In the genomic region with DNA sequence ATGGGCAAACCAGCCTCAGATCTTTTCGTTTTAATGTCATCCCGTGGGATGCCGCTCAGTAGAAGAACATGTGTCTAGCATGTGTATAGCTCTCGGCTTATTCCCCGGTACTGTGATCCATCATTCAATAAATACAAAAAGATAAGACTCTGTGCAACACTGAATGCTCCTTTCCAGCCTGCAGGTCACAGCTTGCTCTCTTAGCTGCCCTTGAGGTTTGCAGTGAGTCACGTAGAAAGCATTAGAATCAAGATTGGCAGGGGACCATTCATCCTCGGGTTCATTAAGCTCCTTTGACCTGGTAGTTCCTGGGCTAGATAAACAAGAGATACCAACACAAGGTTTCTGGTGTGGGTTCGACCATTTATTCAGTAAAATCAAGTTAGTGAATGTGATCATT, we compare ENCODE assay signal across 27 mouse cellular contexts. TPM values are rescaled to one million over a fixed set of nuclear protein-coding genes. Genes with fewer than 3 reads are reported as not detected.
DNase-seq lines count a peak whose midpoint lies in the region; ATAC-seq and TF ChIP-seq lines count a peak whose summit lies in the region.
"Had no signal": no experiment of that assay in that cellular context is flagged by ENCODE, and none has a peak within 500 bp of the region (broad histone marks: within the 10 kb centered on the region; RNA-seq: fewer than 3 reads in every experiment).

No protein-coding gene starts in this region.

- H3K9ac ChIP-seq in embryonic facial prominence, embryonic 14.5 days (ENCODE audit: low read depth, low read length): no peak overlapping the region
- H3K9ac ChIP-seq in stomach, postnatal 0 days (ENCODE audit: low read length): no peak overlapping the region
- H3K9ac ChIP-seq: embryonic facial prominence, embryonic 12.5 days; forebrain, embryonic 15.5 days; kidney, embryonic 15.5 days; midbrain, embryonic 15.5 days had no signal

- WGBS in embryonic facial prominence, embryonic 14.5 days: 49% methylated on average over 8 of the region's 8 CpGs
- WGBS in embryonic facial prominence, embryonic 10.5 days: 66% methylated on average over 8 of the region's 8 CpGs
- 44% methylated on average over 8 of the region's 8 CpGs for WGBS in stomach, postnatal 0 days

- H3K27ac ChIP-seq in embryonic facial prominence, embryonic 14.5 days (replicated peaks; ENCODE audit: low read depth, low read length): no peak overlapping the region
- H3K27ac ChIP-seq in embryonic facial prominence, embryonic 10.5 days (replicated peaks): no peak overlapping the region
- H3K27ac ChIP-seq in stomach, postnatal 0 days (replicated peaks): no peak overlapping the region
- H3K27ac ChIP-seq: embryonic facial prominence, embryonic 12.5 days; forebrain, embryonic 15.5 days; hindbrain, embryonic 10.5 days; kidney, embryonic 15.5 days; left cerebral cortex, adult 2 months; midbrain, embryonic 15.5 days had no signal

- no peak for TF ChIP-seq EP300 in stomach, postnatal 0 days (optimal IDR thresholded peaks at IDR 0.05)

- TF ChIP-seq CTCF in stomach, postnatal 0 days (IDR thresholded peaks at IDR 0.05; ENCODE audit: low read depth): no peak

- H3K4me1 ChIP-seq in embryonic facial prominence, embryonic 14.5 days (ENCODE audit: control insufficient read depth, insufficient read depth, low read length): peaks cover under 1% of the 10 kb centered on the region; the same call in 1 of the 2 replicates
- peaks cover 14% of the 10 kb centered on the region for H3K4me1 ChIP-seq in embryonic facial prominence, embryonic 10.5 days
- no peaks in the 10 kb centered on the region for H3K4me1 ChIP-seq in stomach, postnatal 0 days (replicated peaks; ENCODE audit: control insufficient read depth, insufficient read depth)

- H3K27me3 ChIP-seq in embryonic facial prominence, embryonic 14.5 days (replicated peaks; ENCODE audit: control insufficient read depth, insufficient read depth, low read length): no peaks in the 10 kb centered on the region
- no peaks in the 10 kb centered on the region for H3K27me3 ChIP-seq in embryonic facial prominence, embryonic 10.5 days (replicated peaks; ENCODE audit: low read depth, poor library complexity, severe bottlenecking)
- H3K27me3 ChIP-seq in stomach, postnatal 0 days (ENCODE audit: control insufficient read depth, insufficient read depth, low read length): no peaks in the 10 kb centered on the region
- H3K27me3 ChIP-seq: embryonic facial prominence, embryonic 12.5 days; kidney, embryonic 15.5 days; midbrain, embryonic 15.5 days had no signal

- no peaks in the 10 kb centered on the region for H3K36me3 ChIP-seq in embryonic facial prominence, embryonic 14.5 days (ENCODE audit: control insufficient read depth, insufficient read depth, low read length)
- H3K36me3 ChIP-seq in embryonic facial prominence, embryonic 10.5 days (replicated peaks): no peaks in the 10 kb centered on the region
- H3K36me3 ChIP-seq in stomach, postnatal 0 days (ENCODE audit: control insufficient read depth, insufficient read depth, low read length): no peaks in the 10 kb centered on the region
- H3K36me3 ChIP-seq: embryonic facial prominence, embryonic 12.5 days; forebrain, embryonic 15.5 days; hindbrain, embryonic 10.5 days; kidney, embryonic 15.5 days; midbrain, embryonic 15.5 days had no signal

- no peak for ATAC-seq in embryonic facial prominence, embryonic 14.5 days (ENCODE audit: low read depth)
- ATAC-seq in stomach, postnatal 0 days (ENCODE audit: low FRiP score, low TSS enrichment): peak; percentile 78
- ATAC-seq: forebrain, embryonic 15.5 days; hindbrain, embryonic 16.5 days; midbrain, embryonic 15.5 days had no signal

- peak; percentile 21 for DNase-seq in embryonic facial prominence, embryonic 14.5 days (ENCODE audit: low spot score)
- DNase-seq in embryonic facial prominence, embryonic 10.5 days (ENCODE audit: low spot score): no peak
- DNase-seq in urinary bladder, postnatal 14 days (ENCODE audit: low spot score): peak; percentile 60
- DNase-seq in urinary bladder, adult 2 months (ENCODE audit: low spot score): no peak
- peak; percentile 83 for DNase-seq in fat pad, adult 2 months (ENCODE audit: extremely low read depth, low read depth, low spot score)
- no peak for DNase-seq in stomach, postnatal 0 days (ENCODE audit: low spot score)
- no peak for DNase-seq in kidney, postnatal 14 days
- no peak for DNase-seq in lung, postnatal 36 days
- DNase-seq: cerebellum, adult 11-12 months; cerebellum, postnatal 14 days; kidney, adult 11 months; layer of hippocampus, adult 9-11 months; lung, adult 18-20 months; lung, postnatal 10 days; thymus, adult 18-20 months; thymus, postnatal 4 days had no signal

- H3K4me2 ChIP-seq in embryonic facial prominence, embryonic 14.5 days (ENCODE audit: low read depth, low read length): no peak overlapping the region
- no peak overlapping the region for H3K4me2 ChIP-seq in stomach, postnatal 0 days (replicated peaks; ENCODE audit: low read depth)
- H3K4me2 ChIP-seq: embryonic facial prominence, embryonic 12.5 days; forebrain, embryonic 15.5 days; heart, embryonic 11.5 days; kidney, embryonic 15.5 days; liver, embryonic 11.5 days; midbrain, embryonic 15.5 days had no signal

- H3K9me3 ChIP-seq in embryonic facial prominence, embryonic 14.5 days (ENCODE audit: control insufficient read depth, low read length): no peaks in the 10 kb centered on the region
- H3K9me3 ChIP-seq in embryonic facial prominence, embryonic 10.5 days: no peaks in the 10 kb centered on the region
- no peaks in the 10 kb centered on the region for H3K9me3 ChIP-seq in stomach, postnatal 0 days (ENCODE audit: control insufficient read depth, low read length)
- H3K9me3 ChIP-seq: embryonic facial prominence, embryonic 12.5 days; forebrain, embryonic 15.5 days; hindbrain, embryonic 10.5 days; kidney, embryonic 15.5 days; midbrain, embryonic 15.5 days had no signal

- H3K4me3 ChIP-seq in embryonic facial prominence, embryonic 14.5 days (ENCODE audit: low read depth, low read length): no peak overlapping the region
- H3K4me3 ChIP-seq in embryonic facial prominence, embryonic 10.5 days: no peak overlapping the region
- no peak overlapping the region for H3K4me3 ChIP-seq in stomach, postnatal 0 days (ENCODE audit: low read depth, low read length)
- H3K4me3 ChIP-seq: embryonic facial prominence, embryonic 12.5 days; erythroblast, embryonic 14.5 days; forebrain, embryonic 15.5 days; hindbrain, embryonic 10.5 days; kidney, embryonic 15.5 days; left cerebral cortex, adult 2 months; midbrain, embryonic 15.5 days; myocyte had no signal

RNA-seq across cellular contexts. Expression of a gene that starts 6.0 kb away (rescaled TPM):
- polyA plus RNA-seq in embryonic facial prominence, embryonic 14.5 days (2014; fragmentation: Nextera tagmentation; extraction: Ambion mirVana): 8.2 and 11.0 TPM in 2 replicates
- 10.8 and 11.5 TPM in 2 replicates for polyA plus RNA-seq in embryonic facial prominence, embryonic 10.5 days (2016; fragmentation: Nextera tagmentation; extraction: Ambion mirVana)
- polyA plus RNA-seq in urinary bladder, adult 2 months (2012; rRNA removed): 9.3 and 9.5 TPM in 2 replicates
- 14.8 and 15.3 TPM in 2 replicates for polyA plus RNA-seq in stomach, postnatal 0 days (2015; fragmentation: Nextera tagmentation; extraction: Ambion mirVana)

RNA-seq across cellular contexts. Expression of a gene that starts 32.6 kb away (rescaled TPM):
- polyA plus RNA-seq in embryonic facial prominence, embryonic 14.5 days (2014; fragmentation: Nextera tagmentation; extraction: Ambion mirVana): 7.4 and 9.8 TPM in 2 replicates
- polyA plus RNA-seq in embryonic facial prominence, embryonic 10.5 days (2016; fragmentation: Nextera tagmentation; extraction: Ambion mirVana): 8.3 and 8.5 TPM in 2 replicates
- 10.8 and 13.9 TPM in 2 replicates for polyA plus RNA-seq in urinary bladder, adult 2 months (2012; rRNA removed)
- polyA plus RNA-seq in stomach, postnatal 0 days (2015; fragmentation: Nextera tagmentation; extraction: Ambion mirVana): 7.5 and 8.6 TPM in 2 replicates

Comparison
In these comparisons a context has a peak if more than half of its experiments do, and no peak if none do; other contexts are left out.
1. DNase-seq: peak in embryonic facial prominence, embryonic 14.5 days (single experiment), urinary bladder, postnatal 14 days (single experiment) and fat pad, adult 2 months (single experiment); none in embryonic facial prominence, embryonic 10.5 days (single experiment), urinary bladder, adult 2 months (single experiment), stomach, postnatal 0 days (single experiment), kidney, postnatal 14 days (single experiment) and lung, postnatal 36 days (single experiment).